Mouse (Mus musculus) bone marrow macrophage, adult 2 months (primary cell): ENCODE measurements around the gene Uckl1. TPM values are rescaled to one million over a fixed set of nuclear protein-coding genes. Genes with fewer than 3 reads are reported as not detected.
A peak's percentile ranks its signal among the peaks of the same experiment; 100 is the strongest.

Source experiments
- H3K27ac ChIP-seq: 2 replicates; pipeline ENCODE4 v1.5.1; 2012; ENCODE audit warnings: low read depth, low read length; ENCODE audit not compliant: insufficient read depth
- H3K4me1 ChIP-seq: 2 replicates; pipeline ENCODE4 v1.6.1; 2012; ENCODE audit warnings: low read length; ENCODE audit not compliant: control insufficient read depth, insufficient read depth
- H3K4me3 ChIP-seq: 2 replicates; pipeline ENCODE4 v1.5.1; 2012; ENCODE audit warnings: mild to moderate bottlenecking, low read length, moderate library complexity; ENCODE audit not compliant: insufficient read depth
- CTCF ChIP-seq: IDR thresholded peaks from 2 replicates; pipeline ENCODE4 v1.5.1; 2012; ENCODE audit warnings: low read depth, mild to moderate bottlenecking, low read length, moderate library complexity
- POLR2A ChIP-seq: IDR thresholded peaks from 2 replicates; pipeline ENCODE4 v1.6.1; 2012; ENCODE audit warnings: mild to moderate bottlenecking, low read depth, low read length, borderline replicate concordance
- polyA plus RNA-seq: library from polyadenylated mRNA; stranded (reverse); fragments of >200 nt; gene quantifications from 2 replicates; pipeline ENCODE4 v1.2.4, GENCODE M21; 2012; ENCODE audit not compliant: missing spikeins, insufficient read depth, insufficient read length

Gene Uckl1
- polyA plus RNA-seq, 1 experiment = 113 TPM

GRCm38 (mm10) chr2:181548682-181549081, 36.0 kb downstream of the Uckl1 start:
- no peak overlapping the region for H3K4me3 ChIP-seq
- TF ChIP-seq POLR2A = no peak
- peaks cover 37% of the 10 kb centered on the region for H3K4me1 ChIP-seq
- peak overlapping the region; percentile 82 for H3K27ac ChIP-seq

GRCm38 (mm10) chr2:181548227-181548626, 36.5 kb downstream of the Uckl1 start:
- Histone ChIP-seq H3K4me3 (no peak overlapping the region), H3K4me1 (peaks cover 32% of the 10 kb centered on the region), H3K27ac (peak overlapping the region; percentile 82)
- TF ChIP-seq POLR2A = no peak
- TF ChIP-seq CTCF = no peak

GRCm38 (mm10) chr2:181546142-181546541, 38.5 kb downstream of the Uckl1 start:
- H3K27ac ChIP-seq = no peak overlapping the region

GRCm38 (mm10) chr2:181541761-181542380, 42.8 kb downstream of the Uckl1 start:
- Histone ChIP-seq H3K27ac (peak overlapping the region; percentile 77), H3K4me1 (peaks cover 31% of the 10 kb centered on the region), H3K4me3 (no peak overlapping the region)
- TF ChIP-seq POLR2A = no peak
- TF ChIP-seq CTCF = no peak

More at GRCm38 (mm10) chr2:181546142-181546541, 38.5 kb downstream of the Uckl1 start:
- H3K4me1 ChIP-seq = peaks cover 34% of the 10 kb centered on the region
- H3K4me3 ChIP-seq = no peak overlapping the region
- TF ChIP-seq POLR2A (no peak), CTCF (no peak)

- Histone ChIP-seq H3K4me1 (peaks cover 43% of the 10 kb centered on the region), H3K4me3 (peak overlapping the region; percentile 1; the same call in 1 of the 2 replicates), H3K27ac (peak overlapping the region; percentile 95)
- TF ChIP-seq CTCF = no peak
- TF ChIP-seq POLR2A = no peak
Observed at GRCm38 (mm10) chr2:181537444-181538047, 47.1 kb downstream of the Uckl1 start.

- Histone ChIP-seq H3K27ac (peak overlapping the region; percentile 95), H3K4me1 (peaks cover 38% of the 10 kb centered on the region), H3K4me3 (no peak overlapping the region)
- TF ChIP-seq POLR2A (no peak), CTCF (no peak)
Observed at GRCm38 (mm10) chr2:181536410-181536809, 48.3 kb downstream of the Uckl1 start.

- Histone ChIP-seq H3K4me1 (peaks cover 19% of the 10 kb centered on the region), H3K4me3 (no peak overlapping the region), H3K27ac (no peak overlapping the region)
- TF ChIP-seq CTCF = no peak
Observed at GRCm38 (mm10) chr2:181532589-181532988, 52.1 kb downstream of the Uckl1 start.

- peaks cover 18% of the 10 kb centered on the region for H3K4me1 ChIP-seq
- H3K4me3 ChIP-seq = no peak overlapping the region
- no peak overlapping the region for H3K27ac ChIP-seq
- TF ChIP-seq CTCF (no peak), POLR2A (no peak)
Observed at GRCm38 (mm10) chr2:181529076-181529475, 55.6 kb downstream of the Uckl1 start.

GRCm38 (mm10) chr2:181525526-181525925, 59.2 kb downstream of the Uckl1 start:
- Histone ChIP-seq H3K27ac (no peak overlapping the region), H3K4me1 (peaks cover 21% of the 10 kb centered on the region), H3K4me3 (no peak overlapping the region)
- TF ChIP-seq CTCF = no peak
- TF ChIP-seq POLR2A = no peak

GRCm38 (mm10) chr2:181522811-181523210, 61.9 kb downstream of the Uckl1 start:
- H3K4me1 ChIP-seq = peaks cover 26% of the 10 kb centered on the region
- TF ChIP-seq CTCF = no peak
- no peak for TF ChIP-seq POLR2A
- H3K4me3 ChIP-seq = no peak overlapping the region
- no peak overlapping the region for H3K27ac ChIP-seq

- TF ChIP-seq CTCF = no peak; the same call in 1 of the 2 replicates
- no peak for TF ChIP-seq POLR2A
- no peak overlapping the region for H3K27ac ChIP-seq
- peaks cover 24% of the 10 kb centered on the region for H3K4me1 ChIP-seq
Observed at GRCm38 (mm10) chr2:181521491-181521890, 63.2 kb downstream of the Uckl1 start.

More at GRCm38 (mm10) chr2:181521491-181521890, 63.2 kb downstream of the Uckl1 start:
- peak overlapping the region; percentile 98 for H3K4me3 ChIP-seq
